Mouse (Mus musculus): Measurements from ENCODE around the gene Tomm6.

DNA sequence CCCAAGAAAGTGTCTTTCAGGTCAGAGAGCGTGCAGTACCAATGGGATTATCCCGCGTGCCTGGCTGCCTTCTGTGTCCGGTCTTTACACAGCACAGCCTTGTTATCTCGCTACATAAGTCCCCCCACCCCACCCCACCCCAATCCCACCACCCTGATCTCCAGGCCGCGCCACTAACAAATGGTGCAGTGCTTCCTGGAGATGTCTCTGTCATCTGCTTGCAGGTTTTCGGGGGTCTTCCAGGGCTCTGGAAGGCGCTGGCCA, at the start of gene Tomm6:
- TF ChIP-seq CTCF (IDR thresholded peaks at IDR 0.05; ENCODE audit: control insufficient read depth, insufficient read depth, low read length) = no peak
- TF ChIP-seq POLR2A (IDR thresholded peaks at IDR 0.05; ENCODE audit: borderline replicate concordance, control insufficient read depth, low read depth, low read length) = no peak
